In the genomic region with DNA sequence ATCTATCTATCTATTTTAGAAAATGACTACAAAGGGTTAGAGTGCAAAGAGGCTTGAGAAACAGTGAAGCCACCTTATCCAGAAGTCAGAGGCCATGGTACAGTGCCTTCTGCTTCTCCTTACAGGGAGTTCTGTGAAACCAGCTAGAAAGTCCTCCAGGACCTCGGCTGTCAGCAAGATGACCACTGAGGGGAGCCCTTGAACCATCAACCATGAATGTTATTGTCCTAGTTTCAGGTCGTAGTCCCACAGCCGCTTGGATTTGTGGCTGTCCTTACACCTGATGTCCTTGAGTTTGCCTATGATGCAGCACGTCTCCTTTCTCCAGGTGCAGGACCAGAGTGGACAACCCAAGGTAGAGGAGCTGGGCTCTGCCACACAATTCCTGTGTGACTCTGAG, we compare ENCODE assay signal across 8 mouse cellular contexts.
DNase-seq lines count a peak whose midpoint lies in the region; ATAC-seq lines count a peak whose summit lies in the region.

No protein-coding gene starts in this region.

- no peak overlapping the region for H3K9ac ChIP-seq in hindbrain, embryonic 13.5 days
- H3K9ac ChIP-seq in neural tube, embryonic 11.5 days (ENCODE audit: low read length): no peak overlapping the region
- no peak overlapping the region for H3K9ac ChIP-seq in neural tube, embryonic 15.5 days (replicated peaks)
- H3K9ac ChIP-seq in forebrain, embryonic 15.5 days (replicated peaks): no peak overlapping the region

- no peaks in the 10 kb centered on the region for H3K36me3 ChIP-seq in hindbrain, embryonic 10.5 days
- no peaks in the 10 kb centered on the region for H3K36me3 ChIP-seq in hindbrain, embryonic 13.5 days
- no peaks in the 10 kb centered on the region for H3K36me3 ChIP-seq in neural tube, embryonic 11.5 days (ENCODE audit: control insufficient read depth, insufficient read depth, low read length)
- H3K36me3 ChIP-seq in neural tube, embryonic 15.5 days: no peaks in the 10 kb centered on the region
- H3K36me3 ChIP-seq in splenic B cell, adult 2 months (ENCODE audit: control insufficient read depth, insufficient read depth, low read length, poor library complexity, severe bottlenecking): no peaks in the 10 kb centered on the region
- no peaks in the 10 kb centered on the region for H3K36me3 ChIP-seq in forebrain, embryonic 15.5 days

- no peak overlapping the region for H3K27ac ChIP-seq in hindbrain, embryonic 10.5 days
- no peak overlapping the region for H3K27ac ChIP-seq in hindbrain, embryonic 13.5 days
- H3K27ac ChIP-seq in neural tube, embryonic 11.5 days (ENCODE audit: low read depth, low read length): no peak overlapping the region
- H3K27ac ChIP-seq in neural tube, embryonic 15.5 days (replicated peaks): no peak overlapping the region
- no peak overlapping the region for H3K27ac ChIP-seq in forebrain, embryonic 15.5 days (replicated peaks)

- H3K4me2 ChIP-seq in hindbrain, embryonic 13.5 days: no peak overlapping the region
- H3K4me2 ChIP-seq in neural tube, embryonic 11.5 days (ENCODE audit: low read depth): no peak overlapping the region
- H3K4me2 ChIP-seq in neural tube, embryonic 15.5 days: no peak overlapping the region
- H3K4me2 ChIP-seq in forebrain, embryonic 15.5 days (replicated peaks): no peak overlapping the region

- 24% methylated on average over 4 of the region's 4 CpGs for WGBS in hindbrain, embryonic 10.5 days
- WGBS in hindbrain, embryonic 13.5 days: 32% methylated on average over 4 of the region's 4 CpGs
- 38% methylated on average over 4 of the region's 4 CpGs for WGBS in neural tube, embryonic 11.5 days
- 12% methylated on average over 4 of the region's 4 CpGs for WGBS in neural tube, embryonic 15.5 days
- 13% methylated on average over 4 of the region's 4 CpGs for WGBS in forebrain, embryonic 15.5 days

- H3K9me3 ChIP-seq in hindbrain, embryonic 10.5 days: peaks cover 15% of the 10 kb centered on the region
- peaks cover 11% of the 10 kb centered on the region for H3K9me3 ChIP-seq in hindbrain, embryonic 13.5 days
- no peaks in the 10 kb centered on the region for H3K9me3 ChIP-seq in neural tube, embryonic 11.5 days (ENCODE audit: control insufficient read depth, low read length)
- H3K9me3 ChIP-seq in neural tube, embryonic 15.5 days (replicated peaks): no peaks in the 10 kb centered on the region
- peaks cover 6% of the 10 kb centered on the region; the same call in 1 of the 2 replicates for H3K9me3 ChIP-seq in forebrain, embryonic 15.5 days

- no peak for ATAC-seq in hindbrain, embryonic 13.5 days (ENCODE audit: low FRiP score)
- no peak for ATAC-seq in neural tube, embryonic 11.5 days (ENCODE audit: insufficient read depth, low FRiP score, low TSS enrichment)
- no peak for ATAC-seq in neural tube, embryonic 15.5 days (ENCODE audit: low FRiP score)
- ATAC-seq in forebrain, embryonic 15.5 days (replicated peaks): no peak

- no peaks in the 10 kb centered on the region; the same call in 1 of the 2 replicates for H3K4me1 ChIP-seq in hindbrain, embryonic 10.5 days (replicated peaks)
- peaks cover 4% of the 10 kb centered on the region; the same call in 1 of the 2 replicates for H3K4me1 ChIP-seq in hindbrain, embryonic 13.5 days (replicated peaks)
- no peaks in the 10 kb centered on the region for H3K4me1 ChIP-seq in neural tube, embryonic 11.5 days (ENCODE audit: control insufficient read depth, insufficient read depth, low read length)
- H3K4me1 ChIP-seq in neural tube, embryonic 15.5 days: peaks cover 4% of the 10 kb centered on the region
- peaks cover 5% of the 10 kb centered on the region for H3K4me1 ChIP-seq in forebrain, embryonic 15.5 days

- no peak overlapping the region for H3K4me3 ChIP-seq in hindbrain, embryonic 10.5 days
- no peak overlapping the region for H3K4me3 ChIP-seq in hindbrain, embryonic 13.5 days
- H3K4me3 ChIP-seq in neural tube, embryonic 11.5 days (ENCODE audit: low read depth, low read length): no peak overlapping the region
- H3K4me3 ChIP-seq in neural tube, embryonic 15.5 days (replicated peaks): no peak overlapping the region
- no peak overlapping the region for H3K4me3 ChIP-seq in forebrain, embryonic 15.5 days

- no peaks in the 10 kb centered on the region for H3K27me3 ChIP-seq in hindbrain, embryonic 10.5 days (ENCODE audit: insufficient read depth, poor library complexity, severe bottlenecking)
- peaks cover 5% of the 10 kb centered on the region for H3K27me3 ChIP-seq in hindbrain, embryonic 13.5 days
- no peaks in the 10 kb centered on the region for H3K27me3 ChIP-seq in neural tube, embryonic 11.5 days (ENCODE audit: control insufficient read depth, insufficient read depth, low read length)
- H3K27me3 ChIP-seq in neural tube, embryonic 15.5 days (replicated peaks): no peaks in the 10 kb centered on the region
- H3K27me3 ChIP-seq in splenic B cell, adult 2 months (ENCODE audit: control insufficient read depth, insufficient read depth, low read length, poor library complexity, severe bottlenecking): no peaks in the 10 kb centered on the region
- peaks cover 4% of the 10 kb centered on the region; the same call in 1 of the 2 replicates for H3K27me3 ChIP-seq in forebrain, embryonic 15.5 days

- peak; percentile 18 for DNase-seq in hindbrain, embryonic 10.5 days (ENCODE audit: low spot score)
- peak; percentile 25 for DNase-seq in neural tube, embryonic 11.5 days (ENCODE audit: low spot score)
- peak; percentile 53 for DNase-seq in embryo, embryonic 11 days
- DNase-seq in splenic B cell, adult 2 months (ENCODE audit: low read depth, low spot score): peak; percentile 2
- DNase-seq in layer of hippocampus, adult 8-10 months (ENCODE audit: low spot score in 2 of 2): no peak

Comparison
In these comparisons a context has a peak if more than half of its experiments do, and no peak if none do; other contexts are left out.
1. DNase-seq: peak in hindbrain, embryonic 10.5 days (single experiment), neural tube, embryonic 11.5 days (single experiment), embryo, embryonic 11 days (single experiment) and splenic B cell, adult 2 months (single experiment); none in layer of hippocampus, adult 8-10 months (0 of 2).